Mouse (Mus musculus): ENCODE measurements around the gene Prdm1. TPM values are rescaled to one million over a fixed set of nuclear protein-coding genes. Genes with fewer than 3 reads are reported as not detected.

Prdm1 gene
- total RNA-seq (2021) = 1 to 10 TPM; 1.8 to 2.9 TPM

- DNase-seq (ENCODE audit: low spot score) = no peak
- intact Hi-C loops (cut with DNase I) = loop anchor here (2.0 kb wide), 1 partner anchor 70 kb away; no protein-coding TSS in a partner anchor
Measured at GRCm38 (mm10) chr10:44528291-44529082, at the start of gene Prdm1. Gene Prdm1, minus strand, starts transcription at chr10:44528501.

- intact Hi-C loops (cut with DNase I) = no loop called here
- no peak for DNase-seq (ENCODE audit: low spot score)
Measured at GRCm38 (mm10) chr10:44565971-44566370, 37.7 kb upstream of the Prdm1 start.

- intact Hi-C loops (cut with DNase I) = no loop called here
- no peak for DNase-seq (ENCODE audit: low spot score)
Measured at GRCm38 (mm10) chr10:44565109-44565508, 36.8 kb upstream of the Prdm1 start.

DNA sequence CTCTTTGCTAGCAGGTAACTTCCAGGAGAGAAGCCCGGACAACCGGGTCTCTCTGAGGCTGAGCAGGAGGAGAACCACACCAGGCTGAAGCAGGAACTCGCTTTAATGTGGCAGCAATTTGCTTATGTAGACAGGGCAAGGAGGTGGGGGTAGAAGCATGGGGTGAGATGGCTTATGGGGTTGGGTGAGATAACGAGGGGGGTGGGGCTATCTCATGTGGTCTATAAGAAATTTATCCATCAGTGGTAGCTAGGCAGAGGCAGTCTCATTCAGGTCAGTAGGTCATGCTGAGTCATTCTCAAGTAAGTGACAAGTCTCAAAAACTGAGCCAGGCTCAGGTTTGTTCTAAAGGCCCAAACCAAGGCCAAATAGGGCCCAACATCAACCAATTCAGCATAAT, 28.5 kb upstream of the Prdm1 start:
- intact Hi-C loops (cut with DNase I) = no loop called here
- DNase-seq (ENCODE audit: low spot score) = no peak

GRCm38 (mm10) chr10:44555317-44555716, 27.0 kb upstream of the Prdm1 start:
- no peak for DNase-seq (ENCODE audit: low spot score)
- intact Hi-C loops (cut with DNase I) = no loop called here

DNA sequence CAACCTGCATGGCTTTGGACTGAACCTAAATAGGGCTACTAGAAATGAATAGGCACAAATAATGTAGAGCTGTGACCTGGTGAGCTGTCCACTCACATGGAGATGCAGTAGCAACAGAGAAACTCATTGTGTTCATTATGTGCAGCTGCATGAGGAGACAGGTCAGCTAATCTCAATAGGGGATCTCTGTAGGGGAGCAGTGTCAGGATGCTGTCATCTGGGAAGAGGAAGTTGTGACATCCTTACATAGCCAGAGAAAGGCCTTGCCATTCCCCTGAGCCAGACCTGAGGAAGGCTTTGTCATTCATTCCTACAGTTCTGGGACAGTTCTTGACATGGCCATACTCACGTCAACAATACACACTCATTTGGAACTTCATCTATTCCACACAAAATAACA, 25.3 kb upstream of the Prdm1 start:
- DNase-seq (ENCODE audit: low spot score) = no peak
- intact Hi-C loops (cut with DNase I) = no loop called here

DNA sequence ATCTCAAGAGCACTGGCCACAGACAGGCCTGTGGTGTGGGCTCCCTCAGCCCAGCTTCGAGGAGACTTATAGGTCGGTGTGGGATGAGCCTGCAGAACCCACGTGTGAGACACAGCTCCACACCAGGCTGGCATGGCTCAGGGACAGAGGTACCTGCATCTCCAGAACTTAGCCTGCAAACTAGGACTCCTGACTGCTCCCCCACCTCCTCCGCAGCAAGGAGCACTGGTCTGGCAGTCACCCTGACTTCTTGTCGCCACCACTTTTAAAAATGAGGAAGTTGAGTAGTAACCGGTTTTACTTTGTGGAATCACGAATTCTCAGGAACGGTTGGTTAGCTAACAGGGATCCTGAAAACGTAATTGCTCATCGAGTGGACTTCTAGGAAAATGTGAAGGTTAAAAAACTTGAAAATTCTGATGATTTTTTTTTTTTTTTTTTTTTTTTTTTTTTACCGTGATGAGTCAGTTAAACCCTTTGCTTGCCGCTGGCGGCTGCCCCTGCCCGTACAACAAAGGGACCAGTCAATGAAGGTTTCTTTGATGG, 10.8 kb upstream of the Prdm1 start:
- DNase-seq (ENCODE audit: low spot score) = no peak
- intact Hi-C loops (cut with DNase I) = no loop called here

DNA sequence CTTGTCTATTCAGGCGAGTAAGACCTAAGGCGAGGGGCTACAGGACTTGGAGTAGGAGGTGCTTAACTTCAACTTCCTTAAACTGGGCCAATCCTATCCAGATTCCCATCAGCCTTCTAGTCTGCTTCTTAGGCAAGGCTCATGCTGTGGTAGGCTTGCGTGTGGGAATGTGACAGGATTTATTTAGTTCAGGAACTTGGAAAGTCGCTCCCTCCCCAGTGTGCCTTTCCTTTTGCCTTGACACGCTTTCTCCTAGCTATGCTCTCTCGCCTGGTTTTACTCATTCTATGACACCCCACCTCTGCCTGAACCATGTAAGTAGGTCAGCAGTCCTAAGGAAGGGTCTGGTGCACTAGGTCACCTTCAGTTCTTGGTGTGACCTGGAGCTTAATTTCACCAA, 9.8 kb upstream of the Prdm1 start:
- no peak for DNase-seq (ENCODE audit: low spot score)
- intact Hi-C loops (cut with DNase I) = no loop called here

DNA sequence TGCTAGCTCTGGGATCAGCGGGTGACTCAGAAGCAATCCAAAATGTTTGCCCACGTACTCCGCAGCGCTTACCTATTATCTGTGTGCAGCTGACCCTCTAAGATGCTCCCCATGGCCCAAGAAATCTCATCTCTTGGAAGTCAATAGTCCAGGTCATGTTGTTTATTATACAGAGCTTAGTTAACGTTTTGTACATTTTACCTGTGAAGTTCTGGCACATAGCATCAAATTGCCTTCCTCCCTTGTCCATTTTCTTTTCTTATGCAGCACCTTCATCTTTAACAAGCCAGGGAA, 1.7 kb upstream of the Prdm1 start:
- intact Hi-C loops (cut with DNase I) = no loop called here
- DNase-seq (ENCODE audit: low spot score) = no peak

GRCm38 (mm10) chr10:44529218-44530066, 1.1 kb upstream of the Prdm1 start:
- intact Hi-C loops (cut with DNase I) = loop anchor here (2.0 kb wide), 1 partner anchor 71 kb away; no protein-coding TSS in a partner anchor
- DNase-seq (ENCODE audit: low spot score) = peak; percentile 68

DNA sequence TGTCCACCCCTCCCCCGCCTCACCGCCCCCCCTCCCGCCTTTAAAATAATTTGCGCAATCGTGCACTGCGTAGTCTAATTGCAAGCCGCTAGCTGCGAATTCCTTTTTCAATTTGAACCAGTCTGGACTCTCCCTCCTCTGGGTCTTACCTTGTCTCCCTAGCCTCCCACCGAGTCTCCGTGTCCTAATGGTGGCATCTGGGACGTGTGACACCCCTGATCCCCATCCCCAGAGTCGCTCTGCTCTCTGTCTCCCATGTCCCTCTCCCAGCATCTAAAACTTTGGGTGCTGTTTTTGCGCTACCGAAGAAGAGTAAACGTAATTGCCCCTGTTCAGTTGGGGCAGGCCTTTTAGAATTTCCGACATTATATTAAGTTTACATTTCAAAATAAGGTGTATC, 650 bp downstream of the Prdm1 start:
- intact Hi-C loops (cut with DNase I) = loop anchor here (2.0 kb wide), 1 partner anchor 69 kb away; no protein-coding TSS in a partner anchor
- DNase-seq (ENCODE audit: low spot score) = no peak

- intact Hi-C loops (cut with DNase I) = no loop called here
- no peak for DNase-seq (ENCODE audit: low spot score)
Measured at GRCm38 (mm10) chr10:44526751-44527591, 1.3 kb downstream of the Prdm1 start.

DNA sequence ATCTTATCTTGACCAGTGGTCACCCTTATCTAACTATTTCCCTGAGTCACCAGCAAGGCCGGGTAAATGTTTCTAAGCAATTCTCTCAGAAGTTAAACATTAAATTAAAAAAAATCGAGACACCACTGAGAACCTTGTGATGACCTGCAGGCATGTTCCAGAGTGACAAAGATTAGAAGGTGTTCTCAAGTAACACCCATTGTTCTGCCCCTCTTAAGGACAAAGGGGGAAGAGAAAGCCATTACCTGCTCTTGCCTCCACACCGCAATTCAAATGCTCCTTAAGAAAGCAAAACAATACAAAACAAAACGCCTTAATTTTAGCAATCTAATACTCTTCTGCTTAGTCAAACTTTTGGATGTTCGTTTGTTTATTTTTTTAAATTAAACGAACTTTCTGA, 8.1 kb downstream of the Prdm1 start:
- intact Hi-C loops (cut with DNase I) = no loop called here
- DNase-seq (ENCODE audit: low spot score) = no peak

DNA sequence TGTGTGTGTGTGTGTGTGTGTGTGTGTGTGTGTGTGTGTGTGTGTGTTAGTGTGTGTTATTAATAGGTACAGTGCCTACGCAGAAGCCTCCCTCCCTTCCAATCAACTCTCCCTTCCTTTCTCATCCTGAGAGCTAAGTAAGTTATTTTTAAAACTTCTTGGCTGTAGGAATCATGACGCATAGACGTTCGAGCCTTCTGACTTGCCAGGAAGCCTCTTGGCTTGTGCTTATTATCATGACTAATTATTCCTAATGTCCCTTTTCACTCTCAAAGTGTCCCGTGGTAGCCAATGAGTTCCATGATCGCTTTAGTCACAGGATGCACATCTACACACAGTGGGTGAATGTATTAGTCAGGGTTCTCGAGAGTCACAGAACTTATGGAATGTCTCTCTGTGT, 9.7 kb downstream of the Prdm1 start:
- intact Hi-C loops (cut with DNase I) = no loop called here
- DNase-seq (ENCODE audit: low spot score) = no peak

GRCm38 (mm10) chr10:44513108-44513507, 15.2 kb downstream of the Prdm1 start:
- DNase-seq (ENCODE audit: low spot score) = no peak
- intact Hi-C loops (cut with DNase I) = no loop called here

- intact Hi-C loops (cut with DNase I) = no loop called here
Measured at GRCm38 (mm10) chr10:44511029-44511428, 17.3 kb downstream of the Prdm1 start.

GRCm38 (mm10) chr10:44508649-44509048, 19.7 kb downstream of the Prdm1 start:
- DNase-seq (ENCODE audit: low spot score) = no peak
- intact Hi-C loops (cut with DNase I) = no loop called here

More at GRCm38 (mm10) chr10:44511029-44511428, 17.3 kb downstream of the Prdm1 start:
- no peak for DNase-seq (ENCODE audit: low spot score)

DNA sequence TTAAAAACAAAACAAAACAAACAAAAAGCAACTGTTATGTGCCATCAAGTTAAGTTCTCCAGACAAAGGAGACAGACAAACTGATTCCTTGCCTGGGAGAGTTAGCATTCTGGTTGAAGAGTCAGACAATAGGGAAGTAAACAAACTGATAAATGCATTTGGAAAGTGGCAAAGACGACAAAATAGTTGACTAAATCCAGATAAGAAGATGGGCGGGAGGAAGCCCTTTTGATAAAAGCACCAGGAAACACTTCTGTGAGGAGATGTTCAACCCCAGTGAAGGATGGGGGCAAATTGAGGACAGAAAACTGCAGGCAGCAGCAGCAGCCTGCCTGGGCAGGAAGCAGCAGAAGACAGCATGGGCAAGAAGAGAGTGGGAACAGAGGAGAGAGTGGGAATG, 20.3 kb downstream of the Prdm1 start:
- intact Hi-C loops (cut with DNase I) = no loop called here
- no peak for DNase-seq (ENCODE audit: low spot score)

DNA sequence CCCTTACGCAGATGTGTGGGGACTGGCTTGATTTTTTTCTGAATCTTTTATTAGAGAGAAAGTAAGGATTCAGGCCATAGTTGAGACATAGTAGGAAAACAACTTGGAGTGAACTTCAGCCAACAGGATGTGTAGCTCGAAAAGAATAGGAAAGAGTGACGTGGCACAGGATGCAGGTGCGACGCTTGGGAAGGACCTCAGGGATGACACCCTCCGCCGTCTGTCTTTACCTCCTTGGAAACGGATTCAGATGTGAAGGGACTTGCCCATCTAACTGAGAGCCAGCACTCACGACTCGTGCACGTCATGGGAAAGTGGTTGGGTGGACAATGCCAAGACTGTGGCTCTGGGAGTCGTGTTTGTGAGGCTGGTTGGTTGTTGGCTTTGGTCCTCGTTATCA, 25.4 kb downstream of the Prdm1 start:
- intact Hi-C loops (cut with DNase I) = no loop called here
- DNase-seq (ENCODE audit: low spot score) = no peak

GRCm38 (mm10) chr10:44499897-44500519, 28.3 kb downstream of the Prdm1 start:
- no peak for DNase-seq (ENCODE audit: low spot score)
- intact Hi-C loops (cut with DNase I) = no loop called here
